Mouse (Mus musculus) CH12.LX (cell line): Measurements from ENCODE around the gene 2310057N15Rik.

Experiments used
- CTCF ChIP-seq, 2 experiments: IDR thresholded peaks in 1 of 2; conservative IDR thresholded peaks in 1 of 2; 2 replicates each; pipeline ENCODE4 v1.5.1; 2011 to 2012; ENCODE audit warnings: low read depth in 2 of 2, low read length in 2 of 2, improper control_type of control experiment in 1 of 2, inconsistent platforms in 1 of 2, mild to moderate bottlenecking in 1 of 2, moderate library complexity in 1 of 2
- POLR2A ChIP-seq: IDR thresholded peaks from 2 replicates; pipeline ENCODE4 v1.6.1; 2011; ENCODE audit warnings: low read depth, mild to moderate bottlenecking, improper control_type of control experiment, low read length
- RAD21 ChIP-seq: IDR thresholded peaks from 2 replicates; pipeline ENCODE4 v1.6.1; 2011; ENCODE audit warnings: low read depth, mild to moderate bottlenecking, low read length, improper control_type of control experiment, moderate library complexity

DNA sequence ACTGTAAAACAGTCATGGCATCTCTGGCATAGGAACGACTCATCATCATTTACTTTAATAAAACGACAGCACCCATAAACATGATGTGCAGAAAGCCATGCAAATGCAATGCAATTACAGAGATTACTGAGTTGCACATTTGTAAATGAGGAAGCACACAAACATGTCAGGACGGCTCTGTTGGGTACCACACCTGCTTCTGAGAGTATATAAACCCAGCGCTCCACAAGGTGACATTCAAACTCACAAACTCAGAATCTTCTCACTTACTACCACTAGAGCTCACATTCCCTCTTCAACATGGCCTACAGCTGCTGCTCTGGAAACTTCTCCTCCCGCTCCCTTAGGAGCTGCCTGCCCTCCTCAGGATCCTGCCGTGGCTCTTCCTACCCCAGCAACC, 3.6 kb upstream of the 2310057N15Rik start, which contains the start of gene Gm5965:
- no peak for TF ChIP-seq CTCF (conservative IDR thresholded peaks at IDR 0.05 in 1 of 2, IDR thresholded peaks at IDR 0.05 in 1 of 2; ENCODE audit: low read depth in 2 of 2, low read length in 2 of 2)
- no peak for TF ChIP-seq POLR2A
- no peak for TF ChIP-seq RAD21
